Mouse (Mus musculus) testis, adult 2 months (tissue): ENCODE measurements around the gene Krt19.

Experiments
- CTCF ChIP-seq: fragments of 200-500 bp; IDR thresholded peaks from 2 replicates; pipeline ENCODE4 v1.5.1; 2012; ENCODE audit warnings: low read depth, mild to moderate bottlenecking, inconsistent platforms, low read length, moderate library complexity; ENCODE audit not compliant: control insufficient read depth, insufficient read depth, insufficient replicate concordance
- POLR2A ChIP-seq: fragments of 200-500 bp; IDR thresholded peaks from 2 replicates; pipeline ENCODE4 v1.6.1; 2012; ENCODE audit warnings: low read depth, mild to moderate bottlenecking, inconsistent platforms, low read length, moderate library complexity; ENCODE audit not compliant: control insufficient read depth

GRCm38 (mm10) chr11:100096141-100096540 lies 52.3 kb downstream of the Krt19 start, which contains the start of gene Krt35:
- TF ChIP-seq CTCF (no peak), POLR2A (no peak)
